Mouse (Mus musculus) kidney, embryonic 14.5 days (tissue): ENCODE results near the gene Zfp658. TPM values are rescaled to one million over a fixed set of nuclear protein-coding genes. Genes with fewer than 3 reads are reported as not detected.

Experiments
- ATAC-seq: fragments of 200-750 bp; cut with Nextera tagmentation; 2 replicates; pipeline ENCODE4 v1.8.0; 2017; ENCODE audit warnings: moderate number of reproducible peaks, mild to moderate bottlenecking, moderate TSS enrichment, moderate library complexity; ENCODE audit not compliant: low FRiP score, low TSS enrichment
- H3K27ac ChIP-seq: fragments of 300-500 bp; sonication (generic); 2 replicates; pipeline ENCODE4 v1.5.1; 2014; ENCODE audit warnings: low read depth, mild to moderate bottlenecking, low read length, moderate library complexity, mixed read lengths
- H3K27me3 ChIP-seq: fragments of 300-500 bp; sonication (generic); 2 replicates; pipeline ENCODE4 v1.6.1; 2014; ENCODE audit warnings: mild to moderate bottlenecking, low read length; ENCODE audit not compliant: control insufficient read depth, insufficient read depth
- H3K36me3 ChIP-seq: fragments of 300-500 bp; sonication (generic); 2 replicates; pipeline ENCODE4 v1.6.1; 2014; ENCODE audit warnings: low read length, mixed read lengths; ENCODE audit not compliant: control insufficient read depth, insufficient read depth
- H3K4me1 ChIP-seq: fragments of 300-500 bp; sonication (generic); 2 replicates; pipeline ENCODE4 v1.6.1; 2014; ENCODE audit warnings: low read length, mixed read lengths; ENCODE audit not compliant: control insufficient read depth, insufficient read depth
- H3K4me2 ChIP-seq: fragments of 300-500 bp; sonication (generic); replicated peaks from 2 replicates; pipeline ENCODE4 v1.6.1; 2014; ENCODE audit warnings: low read depth, mild to moderate bottlenecking, low read length
- H3K4me3 ChIP-seq: fragments of 300-500 bp; sonication (generic); 2 replicates; pipeline ENCODE4 v1.5.1; 2014; ENCODE audit warnings: mild to moderate bottlenecking, low read length
- H3K9ac ChIP-seq: fragments of 300-500 bp; sonication (generic); 2 replicates; pipeline ENCODE4 v1.6.1; 2014; ENCODE audit warnings: low read depth, mild to moderate bottlenecking, low read length, moderate library complexity
- H3K9me3 ChIP-seq: fragments of 300-500 bp; sonication (generic); 2 replicates; pipeline ENCODE4 v1.6.1; 2016; ENCODE audit warnings: low read length; ENCODE audit not compliant: control insufficient read depth
- WGBS: fragments of 180-500 bp; shearing (Covaris S2); extraction: QIAGEN DNeasy Blood & Tissue Kit; methylation state at CpG from one replicate; pipeline ENCODE4 v1.1.7; 2014; 5-methylcytosine and 5-hydroxymethylcytosine counted together
- polyA plus RNA-seq: library from polyadenylated mRNA; unstranded; fragments of >200 nt; fragmentation: Nextera tagmentation; extraction: Ambion mirVana; gene quantifications from 2 replicates; pipeline ENCODE4 v1.2.1, GENCODE M21; 2014

Zfp658 gene
- polyA plus RNA-seq, 1 experiment from 2014 or later = 4.0 TPM

DNA sequence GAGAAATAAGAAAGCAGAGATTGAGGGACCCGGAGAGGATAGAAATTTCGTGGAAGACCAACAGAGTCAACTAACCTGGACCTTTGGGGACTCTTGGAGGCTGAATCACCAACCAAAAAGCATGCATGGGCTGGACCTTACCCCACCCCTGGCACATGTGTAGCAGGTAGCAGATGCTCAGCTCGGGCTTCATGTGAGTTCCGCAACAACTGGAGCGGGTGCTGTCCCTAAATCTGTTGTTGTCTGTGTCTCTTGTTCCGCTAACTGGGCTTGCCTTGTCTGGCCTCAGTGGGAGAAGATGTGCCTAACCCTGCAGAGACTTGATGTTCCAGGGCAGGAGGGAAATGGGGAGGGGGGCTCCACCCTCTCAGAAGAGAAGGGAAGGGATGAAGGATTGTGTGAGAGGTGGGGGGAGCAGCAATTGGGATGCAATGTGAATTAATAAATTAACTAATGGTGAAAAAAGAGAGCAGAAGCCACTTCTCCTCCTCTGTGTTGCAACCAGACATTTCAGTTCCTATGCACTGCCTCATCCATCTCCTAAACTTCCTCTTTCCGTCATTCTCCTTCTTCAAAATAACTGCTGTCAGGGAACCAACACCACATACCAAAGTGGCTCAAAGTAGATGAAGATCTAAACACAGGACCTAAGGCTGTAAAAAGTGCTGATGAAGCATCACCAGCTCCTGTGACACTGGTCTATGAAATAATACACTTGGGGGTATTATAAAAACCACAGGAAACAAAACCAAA lies 17.7 kb upstream of the Zfp658 start, which contains the start of gene Cd33:
TSS of gene Cd33 (minus strand) at position 204 of the 753 bp plus-strand sequence.
- no peak within 1 kb of the TSS for H3K4me2 ChIP-seq
- H3K27ac ChIP-seq = no peak within 1 kb of the TSS
- H3K4me3 ChIP-seq = no peak within 1 kb of the TSS
- H3K27me3 ChIP-seq = no peaks in the 10 kb centered on the region
- no peaks in the 10 kb centered on the region for H3K9me3 ChIP-seq
- no peaks in the 10 kb centered on the region for H3K4me1 ChIP-seq
- H3K36me3 ChIP-seq = no peaks in the 10 kb centered on the region
- WGBS = 87% methylated on average over 7 of the region's 7 CpGs
- no peak for ATAC-seq
- no peak within 1 kb of the TSS for H3K9ac ChIP-seq

DNA sequence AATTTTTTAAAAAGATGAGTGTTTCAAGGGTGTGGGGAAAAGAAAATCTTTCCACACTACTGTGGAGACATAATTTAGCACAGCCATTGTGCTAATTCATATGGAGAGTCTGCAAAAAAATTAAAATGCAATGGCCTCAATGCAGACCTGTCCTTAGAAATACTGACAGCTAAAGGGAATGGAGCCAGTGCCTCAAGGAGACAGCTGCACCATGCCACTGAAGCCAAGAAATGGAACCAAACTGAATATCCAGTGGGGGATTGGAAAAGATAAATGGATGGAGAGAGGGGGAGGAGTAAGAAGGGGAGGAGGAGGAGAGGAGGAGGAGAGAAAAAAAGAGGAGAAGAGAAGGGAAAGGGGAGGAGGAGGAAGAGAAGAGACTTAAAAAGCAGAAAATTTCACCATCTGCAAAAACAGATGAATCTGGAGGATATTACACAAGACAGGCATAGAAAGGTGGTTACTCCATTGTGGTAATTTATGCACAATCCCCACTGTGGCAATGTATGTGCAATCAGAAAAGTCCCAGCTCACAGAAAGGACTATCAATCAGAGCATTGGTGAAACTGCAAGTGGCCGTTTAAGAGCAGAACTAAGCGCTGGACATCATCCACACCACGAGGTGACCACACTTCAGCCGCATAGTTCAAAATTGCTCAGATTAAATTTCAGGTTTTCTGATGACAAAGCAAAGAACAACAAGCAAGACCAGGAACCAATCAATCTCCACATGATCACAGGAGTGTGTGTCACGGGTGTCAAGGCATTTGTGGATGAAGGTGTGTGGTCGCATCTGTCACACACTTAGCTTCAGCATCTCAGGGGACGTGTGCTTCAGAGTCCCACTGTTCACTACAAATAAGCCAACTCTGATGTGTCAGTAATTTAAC lies 16.2 kb upstream of the Zfp658 start:
- 49% methylated on average over 7 of the region's 7 CpGs for WGBS
- no peaks in the 10 kb centered on the region for H3K27me3 ChIP-seq
- H3K36me3 ChIP-seq = no peaks in the 10 kb centered on the region
- H3K27ac ChIP-seq = no peak overlapping the region
- no peak overlapping the region for H3K9ac ChIP-seq
- no peak overlapping the region for H3K4me2 ChIP-seq
- H3K4me1 ChIP-seq = no peaks in the 10 kb centered on the region
- ATAC-seq = no peak
- H3K4me3 ChIP-seq = no peak overlapping the region
- H3K9me3 ChIP-seq = no peaks in the 10 kb centered on the region

DNA sequence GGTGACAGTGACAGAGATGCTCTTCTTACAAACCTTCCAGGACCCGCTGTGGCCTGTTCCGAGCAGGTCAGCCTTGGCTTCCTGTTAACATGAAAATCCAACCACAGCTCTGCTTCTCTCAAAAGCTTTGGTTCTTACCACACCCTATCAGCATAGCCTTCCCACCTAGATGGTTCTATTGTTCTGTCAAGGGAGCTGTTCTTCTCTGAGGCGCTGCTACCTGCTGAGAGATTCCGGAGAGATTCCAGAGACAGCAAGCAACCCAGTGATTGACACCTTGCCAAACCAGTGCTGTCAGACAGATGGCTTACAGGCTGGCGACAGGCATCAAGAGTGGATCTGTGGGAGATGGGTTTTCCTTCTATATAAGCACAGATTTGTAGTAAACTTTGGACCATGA lies 14.4 kb upstream of the Zfp658 start:
- ATAC-seq = no peak
- H3K36me3 ChIP-seq = no peaks in the 10 kb centered on the region
- WGBS = 44% methylated on average over 5 of the region's 5 CpGs
- H3K4me3 ChIP-seq = no peak overlapping the region
- H3K4me1 ChIP-seq = no peaks in the 10 kb centered on the region
- H3K4me2 ChIP-seq = no peak overlapping the region
- no peaks in the 10 kb centered on the region for H3K9me3 ChIP-seq
- no peak overlapping the region for H3K27ac ChIP-seq
- no peaks in the 10 kb centered on the region for H3K27me3 ChIP-seq
- no peak overlapping the region for H3K9ac ChIP-seq

DNA sequence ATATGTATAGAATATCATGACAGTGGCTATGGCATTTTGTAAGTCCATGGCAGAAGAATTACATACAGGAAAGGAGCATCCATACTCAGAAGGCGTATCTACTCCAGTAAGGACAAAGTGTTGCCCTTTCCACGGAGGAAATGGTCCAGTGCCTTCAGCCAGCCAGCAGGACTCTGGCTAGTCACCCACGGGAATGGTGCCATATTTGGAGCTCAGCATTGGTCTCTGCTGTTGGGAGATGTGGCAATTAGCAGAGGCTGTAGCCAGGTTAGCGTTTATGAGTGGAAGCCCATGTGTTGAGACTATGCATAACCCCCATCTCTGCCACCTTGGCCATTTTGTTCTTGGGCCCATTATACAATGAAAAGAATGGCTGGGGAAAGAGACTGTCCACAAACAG lies 13.8 kb upstream of the Zfp658 start:
- no peaks in the 10 kb centered on the region for H3K4me1 ChIP-seq
- H3K27ac ChIP-seq = no peak overlapping the region
- H3K9me3 ChIP-seq = no peaks in the 10 kb centered on the region
- no peak overlapping the region for H3K4me3 ChIP-seq
- ATAC-seq = no peak
- WGBS = 77% methylated on average over 4 of the region's 4 CpGs
- no peaks in the 10 kb centered on the region for H3K36me3 ChIP-seq
- H3K4me2 ChIP-seq = no peak overlapping the region
- H3K9ac ChIP-seq = no peak overlapping the region
- H3K27me3 ChIP-seq = no peaks in the 10 kb centered on the region

DNA sequence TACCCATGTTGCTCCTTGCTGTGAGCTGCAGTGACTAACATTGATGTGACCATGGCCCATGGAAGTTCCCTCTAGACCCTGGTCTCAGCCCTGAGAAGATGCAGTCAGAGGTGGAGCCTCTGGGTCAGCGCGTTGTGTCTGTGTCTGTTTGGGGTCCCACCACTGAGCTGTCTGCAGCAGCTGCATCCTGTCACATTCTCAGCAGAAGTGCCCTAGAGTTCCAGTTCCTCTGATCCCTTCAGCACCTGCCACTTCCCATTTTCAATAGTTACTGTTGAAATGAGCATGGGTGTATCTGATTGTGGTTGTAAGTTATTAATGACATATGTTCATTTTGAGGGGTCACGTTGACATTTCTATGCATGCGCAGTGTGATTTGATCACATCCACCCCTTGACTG lies 8.9 kb upstream of the Zfp658 start:
- H3K27me3 ChIP-seq = no peaks in the 10 kb centered on the region
- H3K4me2 ChIP-seq = no peak overlapping the region
- 67% methylated on average over 4 of the region's 4 CpGs for WGBS
- no peak for ATAC-seq
- no peak overlapping the region for H3K27ac ChIP-seq
- no peaks in the 10 kb centered on the region for H3K36me3 ChIP-seq
- H3K9ac ChIP-seq = no peak overlapping the region
- H3K9me3 ChIP-seq = no peaks in the 10 kb centered on the region
- H3K4me3 ChIP-seq = no peak overlapping the region
- H3K4me1 ChIP-seq = no peaks in the 10 kb centered on the region

DNA sequence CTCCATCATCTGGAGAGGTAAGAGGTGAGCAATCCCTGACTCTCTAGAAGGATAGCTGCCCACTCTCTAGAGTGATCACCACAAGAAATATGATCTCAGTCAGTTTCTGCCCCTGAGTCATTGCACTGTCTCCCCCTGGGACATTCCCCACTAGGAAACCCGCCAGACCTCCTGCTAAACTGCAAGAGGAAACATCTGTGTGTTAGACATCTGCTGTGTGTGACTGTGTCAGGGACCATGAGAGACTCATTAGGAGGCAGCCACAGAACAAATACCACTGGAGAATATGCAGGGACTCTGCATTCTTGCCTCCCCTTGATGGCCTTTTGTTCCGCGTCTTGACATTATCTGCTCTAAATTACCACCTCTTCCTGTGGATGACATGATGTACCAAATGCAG lies 7.5 kb upstream of the Zfp658 start:
- Histone ChIP-seq H3K4me3 (no peak overlapping the region), H3K36me3 (no peaks in the 10 kb centered on the region), H3K4me2 (no peak overlapping the region), H3K9ac (no peak overlapping the region), H3K27ac (no peak overlapping the region), H3K9me3 (no peaks in the 10 kb centered on the region), H3K27me3 (no peaks in the 10 kb centered on the region), H3K4me1 (no peaks in the 10 kb centered on the region)
- ATAC-seq = no peak
- 47% methylated on average over 3 of the region's 3 CpGs for whole genome bisulfite sequencing

DNA sequence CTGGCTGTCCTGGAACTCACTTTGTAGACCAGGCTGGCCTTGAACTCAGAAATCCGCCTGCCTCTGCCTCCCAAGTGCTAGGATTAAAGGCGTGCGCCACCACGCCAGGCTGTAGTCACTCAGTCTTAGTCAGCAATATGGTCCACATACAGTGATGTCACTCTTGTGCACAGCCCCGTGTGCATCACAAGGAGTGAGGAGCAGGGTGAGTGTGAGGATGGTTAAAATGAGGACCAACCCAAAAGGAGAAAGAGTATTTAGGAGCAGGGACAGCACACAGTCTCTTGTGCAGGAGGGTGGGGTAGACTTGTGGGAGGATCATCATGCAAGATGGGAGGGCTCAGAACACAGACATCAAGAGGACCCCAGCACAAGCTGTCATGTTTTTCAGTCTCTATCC lies 6.7 kb upstream of the Zfp658 start:
- Histone ChIP-seq H3K4me3 (no peak overlapping the region), H3K4me1 (no peaks in the 10 kb centered on the region), H3K9me3 (no peaks in the 10 kb centered on the region), H3K36me3 (no peaks in the 10 kb centered on the region), H3K4me2 (no peak overlapping the region), H3K9ac (no peak overlapping the region), H3K27ac (no peak overlapping the region), H3K27me3 (no peaks in the 10 kb centered on the region)
- ATAC-seq = no peak
- 88% methylated on average over 5 of the region's 5 CpGs for WGBS

DNA sequence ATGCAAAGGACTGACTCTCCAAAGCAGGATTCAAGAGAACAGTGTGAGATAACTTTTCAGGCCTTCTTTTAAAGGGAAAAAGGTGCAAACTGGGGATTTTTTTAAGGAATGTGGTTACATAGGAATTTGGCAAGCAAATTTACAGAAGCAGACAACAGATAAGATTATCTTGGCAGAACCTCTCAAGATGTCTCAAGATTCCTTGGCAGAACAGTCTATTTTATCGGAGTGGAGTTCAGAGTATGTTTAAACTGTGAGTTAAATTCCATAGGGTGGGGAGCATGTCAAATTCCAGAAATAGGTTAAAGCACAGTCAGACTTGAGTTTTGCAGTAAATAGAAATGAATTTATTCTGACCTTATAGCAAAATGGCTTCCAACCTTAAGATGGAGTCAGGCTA lies 5.2 kb upstream of the Zfp658 start:
- Histone ChIP-seq H3K4me1 (no peaks in the 10 kb centered on the region), H3K4me3 (no peak overlapping the region), H3K27ac (no peak overlapping the region), H3K36me3 (no peaks in the 10 kb centered on the region), H3K9ac (no peak overlapping the region), H3K27me3 (no peaks in the 10 kb centered on the region), H3K9me3 (no peaks in the 10 kb centered on the region), H3K4me2 (no peak overlapping the region)
- 78% methylated on average over 1 of the region's 1 CpGs for WGBS
- ATAC-seq = no peak

DNA sequence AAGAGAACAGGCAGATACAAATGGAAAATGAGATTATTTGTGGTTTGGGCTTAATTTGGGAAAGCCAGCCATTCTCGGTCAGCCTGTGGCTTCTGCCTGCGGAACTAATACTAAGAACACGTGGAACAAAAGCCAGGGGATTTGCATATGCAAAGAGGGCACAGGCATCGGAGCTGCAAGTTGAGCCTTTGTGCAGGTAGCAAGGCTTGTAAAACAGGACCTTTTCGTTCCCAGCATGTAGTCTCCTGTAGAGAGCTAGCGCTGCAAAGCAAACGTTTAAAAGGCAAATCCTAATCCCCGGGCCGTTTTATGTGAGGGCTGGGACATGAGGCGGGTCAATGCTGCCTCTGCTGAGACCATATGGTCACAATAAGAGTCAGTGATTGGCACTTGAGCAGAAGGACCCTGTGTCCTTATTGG lies 605 bp downstream of the Zfp658 start:
- Histone ChIP-seq H3K9ac (peak overlapping the region; percentile 74), H3K27ac (peak overlapping the region; percentile 87; the same call in 1 of the 2 replicates), H3K4me1 (peaks cover 7% of the 10 kb centered on the region; the same call in 1 of the 2 replicates), H3K36me3 (peaks cover 12% of the 10 kb centered on the region; the same call in 1 of the 2 replicates), H3K4me3 (peak overlapping the region; percentile 78), H3K4me2 (peak overlapping the region; percentile 69), H3K9me3 (no peaks in the 10 kb centered on the region), H3K27me3 (no peaks in the 10 kb centered on the region)
- ATAC-seq = 0 out of 2 replicates have a peak, but pooled peaks have one; percentile 9
- WGBS = 1% methylated on average over 10 of the region's 10 CpGs
